Mouse (Mus musculus) limb, embryonic 11.5 days (tissue): ENCODE results near the gene Fam205a1. TPM values are rescaled to one million over a fixed set of nuclear protein-coding genes. Genes with fewer than 3 reads are reported as not detected.
"Not testable (repeated sequence)": the region's sequence is repeated elsewhere in the genome, so short reads cannot be mapped to it uniquely, and the experiment has no call there.

Source experiments
- ATAC-seq: fragments of 200-750 bp; cut with Nextera tagmentation; 2 replicates; pipeline ENCODE4 v1.8.0; 2017; ENCODE audit warnings: low read depth; ENCODE audit not compliant: insufficient number of reproducible peaks, low FRiP score, low TSS enrichment
- DNase-seq: peaks from one replicate; pipeline ENCODE4 v3.0.0-alpha.2; 2015; ENCODE audit warnings: low spot score
- H3K27ac ChIP-seq: fragments of 300-500 bp; sonication (generic); replicated peaks from 2 replicates; pipeline ENCODE4 v1.5.1; 2014; ENCODE audit warnings: low read depth, mild to moderate bottlenecking, low read length
- H3K27me3 ChIP-seq: fragments of 300-500 bp; sonication (generic); 2 replicates; pipeline ENCODE4 v1.6.1; 2014; ENCODE audit warnings: mild to moderate bottlenecking, low read length, mixed read lengths; ENCODE audit not compliant: control insufficient read depth, insufficient read depth
- H3K36me3 ChIP-seq: fragments of 300-500 bp; sonication (generic); 2 replicates; pipeline ENCODE4 v1.6.1; 2014; ENCODE audit warnings: mild to moderate bottlenecking, low read length, moderate library complexity, mixed read lengths; ENCODE audit not compliant: control insufficient read depth, insufficient read depth
- H3K4me1 ChIP-seq: fragments of 300-500 bp; sonication (generic); 2 replicates; pipeline ENCODE4 v1.6.1; 2014; ENCODE audit warnings: low read length, mixed read lengths; ENCODE audit not compliant: control insufficient read depth, insufficient read depth
- H3K4me2 ChIP-seq: fragments of 300-500 bp; sonication (generic); 2 replicates; pipeline ENCODE4 v1.6.1; 2014; ENCODE audit warnings: low read depth, mild to moderate bottlenecking, moderate library complexity; ENCODE audit not compliant: severe bottlenecking
- H3K4me3 ChIP-seq: fragments of 300-500 bp; sonication (generic); 2 replicates; pipeline ENCODE4 v1.5.1; 2014; ENCODE audit warnings: low read depth, low read length
- H3K9ac ChIP-seq: fragments of 300-500 bp; sonication (generic); 2 replicates; pipeline ENCODE4 v1.6.1; 2014; ENCODE audit warnings: mild to moderate bottlenecking, low read length
- H3K9me3 ChIP-seq: fragments of 300-500 bp; sonication (generic); 2 replicates; pipeline ENCODE4 v1.6.1; 2016; ENCODE audit warnings: low read length; ENCODE audit not compliant: control insufficient read depth
- WGBS: fragments of 180-500 bp; shearing (Covaris S2); extraction: QIAGEN DNeasy Blood & Tissue Kit; methylation state at CpG from one replicate; pipeline ENCODE4 v1.1.7; 2014; 5-methylcytosine and 5-hydroxymethylcytosine counted together
- polyA plus RNA-seq: library from polyadenylated mRNA; unstranded; fragments of >200 nt; fragmentation: Nextera tagmentation; extraction: Ambion mirVana; gene quantifications from 2 replicates; pipeline ENCODE4 v1.2.1, GENCODE M21; 2014

The Fam205a1 gene
- polyA plus RNA-seq, 1 experiment from 2014 or later, result 0.07 TPM

GRCm38 (mm10) chr4:42868193-42868592, 14.5 kb upstream of the Fam205a1 start:
- 86% methylated on average over 5 of the region's 5 CpGs for WGBS
- Histone ChIP-seq H3K27me3 (no peaks in the 10 kb centered on the region), H3K27ac (no peak overlapping the region), H3K9ac (no peak overlapping the region), H3K4me3 (no peak overlapping the region), H3K4me2 (no peak overlapping the region), H3K4me1 (no peaks in the 10 kb centered on the region), H3K36me3 (no peaks in the 10 kb centered on the region), H3K9me3 (no peaks in the 10 kb centered on the region)
- ATAC-seq, result no peak
- DNase-seq, result no peak

DNA sequence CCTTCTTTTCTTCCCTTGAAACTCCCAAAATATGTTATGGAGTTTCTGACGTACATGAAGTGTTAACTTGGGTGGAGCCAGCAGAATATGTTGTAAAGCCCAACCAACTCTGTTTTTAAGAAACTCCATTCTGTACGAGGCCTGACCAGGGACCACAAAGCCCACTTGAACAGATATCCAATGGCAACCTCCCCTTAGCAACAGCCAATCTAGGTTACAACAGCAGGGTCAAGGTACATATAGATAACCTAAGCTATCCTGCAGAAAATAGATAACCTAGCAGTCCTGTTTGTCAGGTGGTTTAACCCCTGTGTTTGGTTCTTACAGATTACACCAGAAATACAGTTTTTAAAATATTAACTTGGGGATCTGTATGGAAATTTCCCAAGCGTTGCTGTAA, 13.7 kb upstream of the Fam205a1 start:
- Histone ChIP-seq H3K9me3 (no peaks in the 10 kb centered on the region), H3K4me2 (no peak overlapping the region), H3K9ac (no peak overlapping the region), H3K4me1 (no peaks in the 10 kb centered on the region), H3K27me3 (no peaks in the 10 kb centered on the region), H3K4me3 (no peak overlapping the region), H3K27ac (no peak overlapping the region), H3K36me3 (no peaks in the 10 kb centered on the region)
- ATAC-seq, result no peak
- 73% methylated on average over 3 of the region's 3 CpGs for WGBS
- DNase-seq, result no peak

- not testable (repeated sequence) for H3K4me2 ChIP-seq
- 91% methylated on average over 5 of the region's 5 CpGs for WGBS
Measured at GRCm38 (mm10) chr4:42863487-42863886, 9.8 kb upstream of the Fam205a1 start.

GRCm38 (mm10) chr4:42860483-42860882, 6.8 kb upstream of the Fam205a1 start:
- H3K4me3 ChIP-seq, ATAC-seq, H3K9ac ChIP-seq, H3K9me3 ChIP-seq, H3K27ac ChIP-seq, DNase-seq, H3K36me3 ChIP-seq, H3K27me3 ChIP-seq, H3K4me1 ChIP-seq, H3K4me2 ChIP-seq: not testable (repeated sequence)
- WGBS, result 79% methylated on average over 9 of the region's 9 CpGs

More at GRCm38 (mm10) chr4:42863487-42863886, 9.8 kb upstream of the Fam205a1 start:
- not testable (repeated sequence) for H3K4me3 ChIP-seq, H3K9me3 ChIP-seq, H3K4me1 ChIP-seq, H3K36me3 ChIP-seq, H3K9ac ChIP-seq, DNase-seq, H3K27ac ChIP-seq, H3K27me3 ChIP-seq, ATAC-seq

DNA sequence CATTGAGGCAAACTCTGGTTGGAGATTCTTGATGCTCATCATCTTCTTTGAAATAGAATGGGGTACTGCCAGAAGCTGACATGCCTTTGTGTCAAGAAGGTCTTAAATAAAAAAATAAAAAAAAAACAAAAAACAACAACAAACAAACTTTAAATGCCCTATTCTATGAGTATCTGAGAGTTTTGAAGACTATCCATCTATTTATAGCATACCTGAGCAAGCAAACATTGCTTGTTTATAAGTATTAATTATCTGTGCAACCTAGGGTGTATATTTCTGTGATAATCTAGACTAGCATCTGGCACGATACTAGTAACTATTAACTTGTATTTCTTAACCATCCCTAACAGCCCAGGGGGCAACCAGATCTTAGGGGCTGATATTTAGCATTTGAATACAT, 3.0 kb upstream of the Fam205a1 start, which contains the start of gene Gm12394:
Gene Gm12394 (minus strand): TSS at position 101 of the 400 bp plus-strand sequence.
- not testable (repeated sequence) for H3K4me3 ChIP-seq, H3K4me1 ChIP-seq, H3K36me3 ChIP-seq, H3K4me2 ChIP-seq, H3K9ac ChIP-seq, ATAC-seq, H3K27ac ChIP-seq, H3K9me3 ChIP-seq, DNase-seq, H3K27me3 ChIP-seq
- WGBS, result 85% methylated on average over 1 of the region's 1 CpGs

Other genes with a start within 250 kb of the Fam205a1 start
- not detected in 2 replicates for gene Gm10591, start 241.7 kb downstream of the Fam205a1 start, polyA plus RNA-seq
- gene Gm2564, start 224.2 kb downstream of the Fam205a1 start, polyA plus RNA-seq, result not detected in 2 replicates
- not detected in 2 replicates for gene Ccl27b, start 198.6 kb downstream of the Fam205a1 start, polyA plus RNA-seq
- 0.23 TPM in 1 of 2 replicates, not detected in the other for gene Il11ra2, start 192.0 kb downstream of the Fam205a1 start, polyA plus RNA-seq
- not detected in 2 replicates for gene 4930578G10Rik, start 118.3 kb downstream of the Fam205a1 start, polyA plus RNA-seq
- not detected in 2 replicates for gene Ccl19, start 97.3 kb downstream of the Fam205a1 start, polyA plus RNA-seq
- 0.57 and 0.82 TPM in 2 replicates for gene Ccl21a, start 79.9 kb downstream of the Fam205a1 start, polyA plus RNA-seq
- not detected in 2 replicates for gene Gm12394, start 2.9 kb upstream of the Fam205a1 start, polyA plus RNA-seq
- not detected in 2 replicates for gene Fam205c, start 20.3 kb upstream of the Fam205a1 start, polyA plus RNA-seq
- 0.04 and 0.21 TPM in 2 replicates for gene Phf24, start 62.8 kb upstream of the Fam205a1 start, polyA plus RNA-seq
- gene Dnajb5, start 95.9 kb upstream of the Fam205a1 start, polyA plus RNA-seq, result 7.3 and 7.6 TPM in 2 replicates
- gene 1700022I11Rik, start 115.7 kb upstream of the Fam205a1 start, polyA plus RNA-seq, result 0.45 and 0.56 TPM in 2 replicates
- gene Vcp, start 146.6 kb upstream of the Fam205a1 start, polyA plus RNA-seq, result 654 and 670 TPM in 2 replicates
- gene Fancg, start 156.6 kb upstream of the Fam205a1 start, polyA plus RNA-seq, result 19.1 and 23.6 TPM in 2 replicates
- 21.7 and 22.7 TPM in 2 replicates for gene Pigo, start 171.9 kb upstream of the Fam205a1 start, polyA plus RNA-seq
- 411 and 426 TPM in 2 replicates for gene Stoml2, start 177.8 kb upstream of the Fam205a1 start, polyA plus RNA-seq
- 6.0 and 6.5 TPM in 2 replicates for gene Fam214b, start 192.3 kb upstream of the Fam205a1 start, polyA plus RNA-seq
- gene Unc13b, start 205.1 kb upstream of the Fam205a1 start, polyA plus RNA-seq, result 2.4 and 2.5 TPM in 2 replicates